Mouse (Mus musculus) left cerebral cortex, postnatal 14 days (tissue): Measurements from ENCODE around the gene Zfp750. TPM values are rescaled to one million over a fixed set of nuclear protein-coding genes. Genes with fewer than 3 reads are reported as not detected.

Experiments used
- DNase-seq, 2 experiments: peaks; one replicate each; pipeline ENCODE4 v3.0.0; 2021 to 2022; ENCODE audit warnings: low spot score in 2 of 2, mixed read lengths in 1 of 2
- intact Hi-C: fragments of 180-260 bp; cut with DNase I; formaldehyde crosslinking; loops from one replicate; pipeline ENCODE4 v1.15.1; 2025
- long read RNA-seq, 2 experiments: library from polyadenylated mRNA; stranded (forward); transcript quantifications; one replicate each; pipeline ENCODE4 v2.0.0; 2021
- total RNA-seq, 2 experiments: library from RNA; stranded (reverse); gene quantifications; 2 replicates each; pipeline ENCODE4 v1.2.3; 2021

Zfp750 gene
- not detected for total RNA-seq
- long read RNA-seq, experiment 1, partial matches to known transcripts, result 0 of 1 reads
- long read RNA-seq, experiment 1, other reads (novel, unspliced or antisense), result 0 of 1 reads
- long read RNA-seq, experiment 2, result 0 reads

DNA sequence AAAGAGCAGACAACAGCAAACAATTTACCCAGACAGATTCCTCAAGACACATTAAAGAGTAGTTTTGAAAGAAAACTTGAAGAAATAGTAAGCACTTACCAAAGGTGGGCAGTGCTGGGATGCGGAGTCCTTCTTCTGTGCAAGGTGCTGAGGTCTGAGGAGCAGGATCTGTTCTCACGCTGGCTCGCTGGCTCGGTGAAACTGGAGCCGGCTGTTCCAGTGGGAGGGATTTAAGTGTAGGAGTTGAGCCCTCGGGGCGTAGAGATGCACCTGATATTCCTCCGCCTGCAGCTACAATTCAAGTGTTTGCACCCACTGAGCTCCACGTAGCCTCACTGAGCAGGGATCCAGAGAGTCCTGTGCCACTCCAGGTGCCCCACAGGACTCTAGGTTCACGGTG, at the start of gene Zfp750:
TSS of gene Zfp750 (minus strand) at position 203 of the 400 bp plus-strand sequence.
- peak in 1 of 2 experiments; percentile 18 for DNase-seq
- intact Hi-C loops, result no loop called here

DNA sequence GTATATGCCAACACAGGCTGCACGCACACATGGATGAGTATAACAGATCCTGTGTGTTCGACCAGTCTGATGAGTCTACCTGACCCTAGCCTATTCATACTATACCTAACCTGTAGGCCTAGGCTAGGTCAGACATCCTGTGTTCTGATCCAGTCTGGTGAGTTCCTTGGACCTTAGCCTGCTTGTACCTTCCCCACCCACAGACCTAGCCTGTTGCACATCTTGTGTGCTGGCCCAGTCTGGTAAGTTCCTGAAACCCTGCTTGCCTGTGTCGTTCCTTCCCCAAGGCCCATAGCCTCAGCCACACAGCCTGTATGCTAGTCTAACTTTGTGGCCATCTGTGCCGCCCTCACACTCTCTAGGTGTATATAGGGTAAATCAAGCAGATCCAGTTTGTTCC, 45.1 kb upstream of the Zfp750 start:
- no peak for DNase-seq
- intact Hi-C loops, result no loop called here

DNA sequence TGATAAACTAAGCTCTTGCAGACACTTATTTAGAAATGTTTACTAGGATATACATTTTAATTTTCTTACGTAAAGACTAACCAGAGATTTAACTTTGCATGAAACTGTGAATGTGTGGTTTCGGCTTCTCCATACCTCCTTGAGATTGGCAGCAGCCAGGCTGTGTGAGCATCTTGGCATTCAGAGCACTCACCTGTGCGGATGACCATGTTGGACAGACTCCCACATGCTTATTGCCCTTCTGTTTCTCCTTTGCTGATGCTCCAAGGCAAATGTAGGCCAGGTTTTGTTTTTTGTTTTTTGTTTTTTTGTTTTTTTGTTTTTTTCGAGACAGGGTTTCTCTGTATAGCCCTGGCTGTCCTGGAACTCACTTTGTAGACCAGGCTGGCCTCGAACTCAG, 44.2 kb upstream of the Zfp750 start:
- intact Hi-C loops, result no loop called here
- DNase-seq, result no peak

DNA sequence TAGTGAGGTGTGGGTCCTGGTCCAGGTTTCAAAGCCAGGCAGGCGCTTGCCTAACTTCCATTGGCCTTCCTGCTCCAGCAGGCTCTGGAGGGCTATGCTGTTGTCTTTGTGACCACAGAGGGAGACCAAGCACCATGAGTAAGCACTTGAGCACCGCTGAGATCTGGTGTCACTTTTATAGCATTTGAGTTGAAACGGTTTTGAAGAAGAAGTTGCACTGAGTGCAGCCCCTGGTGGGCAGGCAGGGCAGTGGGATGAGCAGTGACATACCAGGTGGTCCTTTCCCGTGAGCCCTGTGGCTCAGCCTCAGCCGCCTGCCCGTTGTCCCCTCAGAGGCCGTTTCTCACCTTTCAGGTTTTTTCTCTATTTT, 41.1 kb upstream of the Zfp750 start:
- DNase-seq, result no peak
- intact Hi-C loops, result no loop called here

DNA sequence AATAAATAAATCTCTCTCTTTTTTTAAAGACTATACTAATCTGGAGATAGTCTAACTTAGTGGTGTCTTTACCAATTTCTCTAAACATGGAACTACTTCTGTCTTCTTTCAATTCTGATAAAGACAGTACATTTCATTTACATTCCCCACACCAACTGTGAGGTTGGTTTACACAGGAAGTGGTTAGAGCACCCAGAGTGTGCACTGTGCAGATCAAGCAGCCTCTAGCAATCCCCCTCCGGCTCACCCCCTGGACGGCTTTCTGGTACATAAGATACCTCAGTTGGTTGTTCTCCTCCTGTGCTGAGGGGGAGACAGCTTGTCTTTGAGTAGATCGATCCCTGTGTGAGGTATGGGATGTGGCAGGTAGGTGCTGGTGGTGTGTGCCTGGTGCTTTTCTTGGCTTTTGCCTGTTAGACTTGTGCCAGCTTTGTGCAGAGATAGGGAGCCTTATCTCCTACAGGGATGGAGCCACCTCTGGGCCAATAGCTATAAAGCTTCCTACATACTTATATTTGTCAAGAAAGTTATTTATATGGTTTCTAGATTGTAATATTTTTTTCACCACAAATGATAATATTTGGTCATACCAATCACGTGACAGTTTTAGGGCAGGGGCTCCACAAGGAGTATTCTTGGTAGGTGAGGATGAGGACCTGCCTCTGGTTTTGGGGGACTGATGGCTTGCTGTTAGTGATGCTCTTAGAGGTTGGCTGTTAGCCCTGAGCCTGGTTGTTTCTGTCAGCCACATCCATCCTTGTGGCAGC, 40.6 kb upstream of the Zfp750 start:
- DNase-seq, result no peak
- intact Hi-C loops, result no loop called here

DNA sequence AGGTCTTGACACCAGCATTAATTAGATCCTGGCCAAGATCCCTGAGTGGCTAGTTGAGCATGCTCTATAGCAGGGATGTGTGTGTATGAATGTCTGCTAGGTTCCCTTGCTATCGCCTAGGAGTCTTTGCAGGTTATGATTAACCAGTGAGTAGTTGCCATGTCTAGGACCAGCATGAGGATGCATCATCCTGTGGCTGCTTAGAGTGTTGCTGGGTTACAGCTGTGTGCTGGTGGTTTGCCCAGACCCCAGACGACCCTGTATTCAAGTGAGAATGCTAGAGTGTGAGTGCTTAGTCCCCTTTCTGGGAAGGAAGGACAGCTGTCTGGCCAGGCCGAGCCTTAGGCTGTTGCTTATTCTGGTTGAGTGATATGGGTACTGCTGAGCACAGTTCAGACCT, 39.4 kb upstream of the Zfp750 start:
- DNase-seq, result no peak
- intact Hi-C loops, result no loop called here

DNA sequence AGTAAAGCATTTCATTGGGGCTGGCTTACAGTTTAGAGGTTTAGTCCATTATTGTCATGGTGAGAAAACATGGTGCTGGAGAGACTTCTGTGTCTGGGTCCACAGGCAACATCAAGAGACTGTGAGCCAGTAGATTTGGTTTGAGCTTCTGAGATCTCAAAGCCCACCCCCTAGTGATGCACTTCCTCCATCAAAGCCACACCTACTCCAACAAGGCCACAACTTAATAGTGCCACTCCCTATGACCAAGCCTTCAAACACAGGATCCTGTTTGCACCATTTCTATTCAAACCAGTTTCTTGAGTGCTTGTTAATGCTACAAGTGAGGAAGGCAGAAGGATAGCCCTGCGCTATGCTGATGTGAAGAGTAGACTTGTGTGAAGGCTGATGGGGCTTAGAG, 38.8 kb upstream of the Zfp750 start:
- intact Hi-C loops, result no loop called here
- no peak for DNase-seq

DNA sequence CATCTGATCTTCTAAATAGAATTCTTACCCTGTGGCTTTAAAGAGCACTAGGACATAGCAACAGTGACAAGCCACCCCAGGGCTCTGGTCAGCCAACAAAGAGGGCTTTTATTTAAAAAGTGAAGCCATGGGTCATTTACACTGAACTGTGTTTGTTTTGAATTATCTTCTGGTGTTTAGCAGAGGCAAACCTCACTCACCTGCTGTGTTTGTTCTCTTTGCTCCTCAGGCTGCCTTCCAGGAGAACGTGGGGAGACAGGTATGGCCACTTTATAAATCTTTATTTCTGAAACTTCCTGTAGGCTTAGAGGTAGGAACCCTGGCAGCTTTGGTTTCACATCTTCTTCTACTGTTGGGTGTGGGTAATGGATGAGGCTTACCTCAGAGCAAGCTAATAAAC, 37.6 kb upstream of the Zfp750 start:
- intact Hi-C loops, result no loop called here
- no peak for DNase-seq

DNA sequence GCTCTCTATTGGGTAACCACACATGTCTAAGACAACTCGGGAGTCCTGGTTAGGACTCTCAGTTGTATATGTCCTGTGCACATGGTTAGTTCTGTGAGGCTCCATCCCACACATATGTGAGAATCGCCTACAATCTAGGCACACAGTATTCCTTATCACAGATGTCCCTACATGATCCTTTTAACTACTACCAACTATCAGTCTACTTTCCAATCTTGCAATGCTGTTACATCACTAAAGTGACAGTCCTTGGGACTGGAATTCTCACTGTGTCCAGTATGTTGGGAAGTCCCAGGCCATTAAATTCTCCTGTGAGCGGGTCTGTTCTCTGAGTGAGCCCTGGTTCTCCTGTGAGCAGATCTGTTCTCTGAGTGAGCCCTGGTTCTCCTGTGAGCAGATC, 34.3 kb upstream of the Zfp750 start:
- intact Hi-C loops, result no loop called here
- no peak for DNase-seq

DNA sequence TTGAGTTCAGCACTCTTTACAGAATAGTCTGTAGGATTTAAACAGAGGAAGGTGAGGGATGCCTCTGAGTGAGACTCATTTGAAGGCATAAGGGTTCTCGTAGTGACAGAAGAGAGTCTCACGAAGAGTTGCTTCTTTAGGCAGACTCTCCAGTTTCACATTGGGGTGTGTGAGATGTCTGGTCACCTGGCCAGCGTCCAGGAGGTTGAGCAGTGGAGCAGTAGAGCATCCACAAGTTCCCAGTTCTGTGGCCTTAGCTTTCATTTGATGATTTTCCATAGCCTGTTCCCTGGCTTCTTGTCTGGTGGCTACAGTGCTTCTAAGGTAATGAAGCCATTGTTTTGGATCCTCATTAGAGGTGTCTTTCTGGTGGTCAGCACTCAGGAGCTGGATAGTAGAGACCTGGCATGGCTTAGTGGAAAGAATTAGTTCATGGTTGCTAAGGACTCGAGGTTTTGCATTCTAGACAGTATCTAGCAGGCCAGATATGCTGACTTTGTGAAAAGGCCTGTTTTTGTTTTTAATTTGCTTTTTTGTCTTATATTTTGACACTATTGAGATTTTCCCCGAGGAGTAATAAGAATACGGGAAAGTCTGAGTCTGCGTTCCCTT, 33.8 kb upstream of the Zfp750 start:
- intact Hi-C loops, result no loop called here
- no peak for DNase-seq

DNA sequence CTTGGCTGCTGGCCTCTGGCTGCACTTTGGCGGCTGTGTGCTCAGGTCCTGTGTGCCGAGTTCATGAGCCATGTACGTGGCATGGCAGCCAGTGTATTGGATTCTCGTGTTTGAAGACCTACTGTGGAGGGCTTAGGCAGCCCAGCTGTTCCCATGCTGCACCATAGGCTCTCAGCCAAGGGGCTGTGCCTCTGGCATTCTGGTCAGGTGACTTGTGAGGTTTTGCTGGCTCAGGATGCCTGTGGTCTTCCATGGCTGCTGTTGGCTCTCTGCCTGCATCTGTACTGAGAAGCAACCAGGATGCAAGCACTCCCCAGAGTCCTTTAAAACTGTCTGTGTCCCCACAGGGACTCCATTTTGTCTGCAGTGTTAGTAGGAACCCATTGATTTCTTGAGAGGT, 33.0 kb upstream of the Zfp750 start:
- peak in 1 of 2 experiments; percentile 17 for DNase-seq
- intact Hi-C loops, result no loop called here

DNA sequence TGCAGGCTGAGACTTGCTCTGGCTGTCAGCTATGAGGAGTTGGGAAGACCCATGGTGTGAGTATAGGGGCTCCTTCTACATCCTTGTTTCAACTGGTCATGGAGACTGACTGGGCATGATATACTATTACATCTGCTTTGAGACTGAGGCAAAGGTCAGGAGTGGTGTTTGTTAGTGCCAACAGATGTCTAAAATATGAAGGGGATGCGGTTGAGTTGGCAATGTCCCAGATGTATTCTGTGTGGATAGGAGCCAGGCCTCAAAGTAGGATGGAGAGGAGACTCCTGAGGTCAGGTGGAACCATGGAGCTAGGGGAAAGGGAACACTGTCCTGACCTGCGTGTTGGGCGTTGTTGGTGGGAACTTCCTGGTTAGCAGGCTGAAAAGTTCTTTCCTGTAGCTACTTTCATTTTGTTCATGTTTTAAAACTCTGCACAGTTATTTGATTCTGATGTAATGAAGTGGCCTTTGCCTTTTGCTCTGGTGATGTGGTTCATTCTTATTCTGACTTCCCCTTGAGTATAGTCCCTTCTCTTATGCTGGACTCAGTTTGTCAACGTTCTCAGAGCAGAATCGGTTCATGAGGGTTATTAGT, 32.2 kb upstream of the Zfp750 start:
- DNase-seq, result no peak

DNA sequence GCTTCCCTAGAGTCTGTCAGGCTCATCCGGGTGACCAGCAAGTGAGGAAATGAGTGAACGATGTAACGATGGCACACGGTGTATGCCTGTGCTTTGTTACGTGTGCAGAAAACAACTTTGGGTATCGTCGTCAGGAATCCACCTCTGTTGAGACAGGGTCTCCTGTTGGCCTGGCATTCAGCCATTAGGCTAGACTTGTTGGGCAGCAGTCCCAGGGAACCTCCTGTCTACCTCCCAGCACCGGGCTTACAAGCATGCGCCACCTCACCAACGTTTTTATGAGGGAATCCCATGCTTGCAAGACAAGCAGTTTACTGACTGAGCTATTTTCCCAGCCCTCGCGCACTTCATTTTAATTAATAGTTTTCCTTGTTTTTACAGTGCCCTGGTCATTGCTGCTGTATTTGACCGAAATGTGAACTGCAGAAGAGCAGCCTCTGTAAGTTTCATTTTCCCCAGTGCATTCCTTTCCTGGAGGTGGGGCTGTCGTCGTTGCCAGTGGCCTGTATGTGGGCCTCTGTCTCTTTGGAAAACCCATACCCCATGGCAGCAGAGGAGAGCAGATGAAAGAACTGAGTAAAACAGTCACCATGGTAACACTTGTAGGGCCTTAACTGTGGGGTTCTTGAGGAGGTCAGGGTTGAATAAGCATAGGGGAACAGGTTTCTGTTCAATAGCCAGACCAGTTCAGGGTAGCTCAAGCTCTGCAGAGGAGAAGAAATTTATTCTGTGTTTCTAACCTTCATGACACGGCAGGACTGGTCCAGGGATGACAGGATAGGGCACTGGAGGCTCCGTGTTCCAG, 30.9 kb upstream of the Zfp750 start:
- intact Hi-C loops, result no loop called here
- no peak for DNase-seq

More for the DNA sequence above, 32.2 kb upstream of the Zfp750 start:
- intact Hi-C loops, result no loop called here

DNA sequence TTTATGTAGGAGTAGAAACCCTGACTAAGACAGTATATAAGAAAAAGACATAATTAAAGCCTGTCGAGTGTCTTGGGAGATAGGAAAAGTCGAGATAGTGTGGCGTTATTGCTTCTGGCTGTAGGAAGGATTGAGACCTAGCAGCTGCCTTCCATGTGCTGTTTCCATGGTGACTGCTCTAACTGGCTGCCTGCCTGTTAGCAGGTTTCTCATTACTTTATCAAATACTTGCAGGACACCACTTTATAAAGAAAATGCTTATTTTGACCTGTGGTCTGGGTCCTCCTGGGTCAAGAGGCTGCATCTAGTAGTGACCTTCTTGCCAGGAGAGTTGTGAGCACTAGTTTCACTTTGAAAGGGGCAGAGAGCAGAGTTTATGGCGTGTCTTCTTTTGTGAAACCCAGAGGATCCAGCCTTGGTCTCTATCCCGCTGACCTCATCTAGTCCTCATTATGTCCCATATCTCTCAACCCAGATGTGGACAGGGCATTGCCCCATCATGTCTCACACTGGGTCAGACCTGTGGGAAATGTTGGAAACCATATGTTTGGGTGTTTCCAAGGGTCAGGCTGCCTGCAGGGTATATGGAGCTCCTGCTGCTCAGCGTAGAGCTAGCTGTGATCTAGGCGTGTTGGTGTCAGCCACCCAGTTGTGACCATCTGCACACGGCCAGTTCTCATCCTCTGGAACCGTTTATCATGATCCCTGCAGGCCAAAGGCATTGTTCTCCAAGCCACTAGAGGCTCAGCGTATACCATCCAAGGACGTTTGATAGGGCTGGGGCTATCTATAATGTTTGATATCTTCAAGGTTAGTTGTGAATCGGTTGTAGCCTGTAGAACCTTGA, 30.1 kb upstream of the Zfp750 start:
- DNase-seq, result peak; percentile 45 to 61
- intact Hi-C loops, result no loop called here

DNA sequence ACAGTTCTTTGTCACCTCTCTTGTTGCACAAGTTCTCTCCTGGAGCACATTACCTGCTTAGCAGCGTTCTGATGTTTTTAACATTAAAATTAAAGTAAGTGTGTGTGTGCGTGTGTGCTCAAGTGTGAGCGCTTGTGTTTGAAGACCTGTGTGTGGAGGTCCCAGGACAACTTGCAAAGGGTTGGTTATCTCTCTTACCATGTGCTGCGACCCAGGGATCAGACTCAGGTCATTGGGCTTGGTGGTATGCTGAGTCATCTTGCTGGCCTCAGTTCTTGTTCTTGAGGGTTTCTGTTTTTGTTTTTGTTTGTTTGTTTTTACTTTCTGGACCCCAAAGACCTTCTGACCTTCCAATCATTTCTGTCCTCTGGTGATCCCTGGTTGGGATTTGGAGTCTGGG, 28.8 kb upstream of the Zfp750 start:
- intact Hi-C loops, result no loop called here
- DNase-seq, result no peak

DNA sequence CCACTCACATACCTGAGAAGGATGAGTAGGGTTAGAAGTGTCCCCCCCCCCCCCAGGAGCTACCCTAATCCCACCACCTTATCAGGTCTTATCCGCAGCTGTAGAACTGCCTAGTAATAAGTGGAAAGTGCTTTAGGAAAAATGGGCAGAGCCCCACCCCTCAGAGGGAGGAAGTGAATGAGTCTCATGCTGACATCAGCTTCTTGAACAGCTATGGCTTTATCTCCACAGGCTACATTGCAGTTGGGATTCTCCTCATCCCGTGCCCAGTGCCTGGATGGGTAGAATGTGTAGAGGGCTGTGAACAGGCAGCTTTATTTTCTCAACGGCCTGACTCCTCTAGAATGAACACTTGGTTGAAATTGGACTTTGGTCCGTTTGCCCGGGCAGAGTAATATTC, 28.1 kb upstream of the Zfp750 start:
- DNase-seq, result no peak
- intact Hi-C loops, result no loop called here

DNA sequence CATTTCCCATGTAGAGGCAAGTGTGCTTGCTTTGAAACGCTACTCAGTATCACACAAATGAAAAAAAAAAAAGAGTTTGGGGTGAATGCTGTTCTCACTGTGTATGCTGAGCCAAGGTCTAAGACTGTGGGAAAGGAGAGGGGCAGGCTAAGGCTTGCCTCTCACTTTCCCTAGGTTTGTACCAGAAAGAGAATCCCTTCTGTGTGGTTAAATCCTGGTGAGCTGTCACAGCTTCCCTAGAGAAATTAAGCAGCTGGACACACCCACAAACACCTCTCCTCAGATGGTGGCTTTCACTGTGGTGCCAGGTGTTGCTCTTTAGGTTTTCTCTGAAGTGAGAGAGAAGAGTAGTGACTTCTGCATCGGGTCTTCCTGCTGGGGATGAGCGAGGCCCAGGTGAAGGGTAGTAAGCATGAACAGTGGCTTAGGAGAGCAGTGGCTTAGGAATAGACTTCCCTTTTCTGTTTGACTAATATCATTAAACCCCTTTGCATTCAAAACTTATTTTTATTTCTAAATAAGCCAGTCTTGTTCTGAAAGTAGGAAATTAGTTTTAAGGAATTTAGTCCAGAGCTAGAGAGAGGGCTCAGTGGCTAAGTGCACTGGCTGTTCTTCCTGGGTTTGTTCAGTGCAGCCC, 26.4 kb upstream of the Zfp750 start:
- no peak for DNase-seq
- intact Hi-C loops, result no loop called here

DNA sequence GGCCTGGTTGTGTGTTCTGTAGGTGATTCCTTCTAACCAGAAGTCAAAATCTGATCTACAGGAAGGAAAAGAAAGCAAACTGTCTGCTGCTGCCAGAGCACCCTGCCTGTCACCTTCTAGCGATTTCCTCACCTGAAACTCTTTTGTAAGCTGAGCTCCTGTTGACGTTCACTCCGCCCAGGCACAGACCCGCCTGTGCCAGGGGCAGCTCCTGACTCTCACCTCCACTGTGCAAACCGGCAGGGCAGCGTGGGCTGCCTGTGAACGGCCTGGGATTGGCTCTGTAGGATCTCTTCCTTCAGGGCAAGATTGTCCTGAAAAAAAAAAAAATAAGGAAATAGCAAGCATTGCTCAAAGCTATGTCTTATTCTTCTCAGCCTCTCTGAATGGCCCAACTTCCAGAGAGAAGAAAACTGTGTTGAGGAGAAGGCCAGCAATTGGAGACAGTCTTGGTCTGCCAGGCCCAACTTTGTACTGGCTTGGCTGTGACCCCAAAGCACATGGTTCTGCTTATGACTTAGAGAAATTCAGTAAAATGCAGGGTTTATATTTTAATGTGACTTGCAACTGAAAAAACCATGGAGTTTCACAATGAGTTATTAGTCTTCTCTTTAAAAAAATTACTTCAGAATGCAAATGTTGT, 25.7 kb upstream of the Zfp750 start:
- intact Hi-C loops, result no loop called here
- DNase-seq, result no peak
